Mouse (Mus musculus) testis, postnatal 10 days (tissue): Measurements from ENCODE around the gene 9230110F15Rik.
"Not testable (repeated sequence)": the region's sequence is repeated elsewhere in the genome, so short reads cannot be mapped to it uniquely, and the experiment has no call there.

Source experiments
- DNase-seq: peaks from one replicate; pipeline ENCODE4 v3.0.0; 2021; ENCODE audit warnings: low spot score

Gene 9230110F15Rik

DNA sequence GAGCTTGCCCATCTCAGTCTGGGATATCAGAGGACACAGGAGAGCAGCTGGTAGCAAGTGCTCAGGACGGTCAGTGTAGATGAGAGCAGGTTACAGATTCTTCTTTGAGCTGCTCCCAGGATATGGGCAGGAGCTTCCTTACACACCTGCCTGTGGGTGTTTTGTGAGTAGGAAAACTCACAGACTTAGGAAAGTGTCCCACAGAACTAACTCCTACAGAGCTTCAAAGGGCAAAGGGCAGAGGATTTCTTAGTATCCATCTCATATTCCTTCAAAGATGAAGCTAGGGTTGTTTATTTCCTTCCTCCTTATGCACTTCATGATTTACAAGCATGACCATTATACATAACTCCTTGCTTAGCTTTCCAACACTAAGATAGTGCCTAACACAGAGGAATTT lies at the start of gene 9230110F15Rik:
Gene 9230110F15Rik, minus strand, starts transcription at position 101 of the 400 bp plus-strand sequence.
- no peak for DNase-seq

DNA sequence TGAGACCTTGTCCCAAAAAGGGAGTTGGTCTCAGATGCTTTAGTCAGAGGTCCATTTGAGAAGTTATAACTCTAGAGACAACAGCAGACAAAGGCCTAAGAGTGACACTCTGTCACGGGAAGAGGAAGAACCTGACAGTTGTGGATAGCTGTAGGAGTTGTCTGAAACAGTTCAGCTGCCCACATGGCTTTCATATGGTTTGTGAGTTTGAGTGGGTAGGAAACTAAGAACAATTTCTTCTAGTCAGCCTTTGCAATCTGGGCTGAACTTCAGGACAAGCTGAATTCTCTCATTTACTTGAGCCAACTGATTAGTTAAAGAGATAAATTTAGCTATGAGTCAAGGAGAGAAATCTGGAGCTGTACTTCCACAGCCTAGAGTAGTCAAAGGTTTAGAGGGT lies 49.2 kb upstream of the 9230110F15Rik start:
- DNase-seq, result not testable (repeated sequence)

DNA sequence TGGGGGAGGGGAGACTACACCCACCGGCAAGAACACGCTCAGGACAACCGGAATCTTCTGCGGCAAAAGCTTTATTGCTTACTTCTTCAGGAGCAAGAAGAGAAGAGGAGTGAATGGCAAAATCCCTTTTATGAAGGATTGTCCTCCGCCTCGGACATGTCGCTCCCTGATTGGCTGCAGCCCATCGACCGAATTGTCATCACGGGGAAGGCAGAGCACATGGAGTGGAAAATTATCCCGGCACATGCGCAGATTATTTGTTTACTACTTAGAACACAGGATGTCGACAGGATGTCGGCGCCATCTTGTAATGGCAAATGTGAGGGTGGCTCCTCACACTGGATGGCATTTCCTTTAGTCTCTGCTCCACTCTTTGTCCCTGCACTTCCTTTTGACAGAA lies 26.1 kb downstream of the 9230110F15Rik start:
- DNase-seq, result not testable (repeated sequence)

DNA sequence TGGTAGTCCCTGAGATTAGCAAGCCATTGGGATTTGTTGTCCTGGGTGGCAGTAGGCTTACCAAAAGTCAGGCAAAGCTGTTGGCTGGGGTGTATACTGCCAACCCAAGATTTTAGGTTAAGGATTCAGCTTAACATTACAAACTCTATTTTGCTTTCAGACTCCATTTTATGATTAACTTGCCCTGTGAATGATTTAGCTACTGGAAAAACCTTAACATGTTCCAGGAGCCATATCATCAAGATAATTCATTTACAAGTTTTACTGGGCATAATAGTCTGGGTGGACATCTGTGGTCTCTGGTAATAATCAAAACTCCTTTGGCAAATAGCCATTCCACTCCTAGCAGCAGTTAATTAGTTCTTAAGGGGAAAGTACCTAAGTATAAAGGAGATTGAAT lies 45.8 kb downstream of the 9230110F15Rik start:
- DNase-seq, result no peak

DNA sequence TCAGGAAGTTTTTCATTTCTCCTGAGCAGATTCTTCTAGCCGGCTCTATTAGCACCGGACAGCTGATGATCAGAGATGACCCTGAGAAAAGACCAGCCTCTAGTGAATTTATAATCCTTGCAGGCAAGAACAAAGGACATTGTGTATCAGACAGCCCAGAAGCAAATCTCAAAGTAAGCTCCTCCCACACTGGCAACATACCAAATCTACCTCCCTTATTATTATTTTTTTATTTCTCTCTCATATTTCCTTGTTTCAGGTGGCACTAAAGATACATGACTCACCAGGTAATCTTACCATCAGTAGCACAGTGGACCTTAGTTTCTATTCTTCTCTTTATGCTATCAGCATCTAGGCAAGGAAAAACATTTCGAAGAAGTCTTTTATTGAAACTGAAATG lies 53.9 kb downstream of the 9230110F15Rik start, which contains the start of the genes Gm27235 and D730048I06Rik:
Gene Gm27235, minus strand, starts transcription at position 101 of the 400 bp plus-strand sequence.
Gene D730048I06Rik, minus strand, starts transcription at position 112 of the 400 bp plus-strand sequence.
- peak; percentile 50 for DNase-seq
